Mouse (Mus musculus): ENCODE measurements at regions not wholly inside any gene's neighbourhood (a gene's known extent, or its start where the extent isn't known, plus 50 kb on each side); places are given as distances from the start of the nearest gene placed in this dataset.

DNA sequence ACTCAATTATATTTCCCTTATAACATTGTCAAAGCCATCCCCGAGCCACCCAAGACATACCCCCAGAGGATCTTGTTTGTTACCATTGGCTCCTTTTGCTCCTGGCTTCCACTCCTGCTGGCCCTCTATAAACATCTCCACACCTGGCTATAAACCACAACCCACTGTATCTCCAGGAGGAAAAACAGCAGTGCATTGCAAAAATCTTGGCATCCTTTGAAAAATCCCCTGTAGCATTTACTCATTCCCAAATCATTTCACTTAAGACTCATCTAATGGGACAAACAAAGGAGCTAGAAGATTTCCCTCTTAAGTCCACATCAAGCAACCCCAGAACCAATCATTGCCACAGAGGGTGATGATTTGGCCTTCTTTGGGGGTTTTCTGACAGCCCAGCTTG is 142.6 kb downstream of the Sox9 start:
- TF ChIP-seq POLR2A (IDR thresholded peaks at IDR 0.05; ENCODE audit: low read depth, low read length) (no peak), CTCF (conservative IDR thresholded peaks at IDR 0.05; ENCODE audit: insufficient read depth, insufficient read length, low read depth, low read length) (no peak)
- no peak for DNase-seq
- Histone ChIP-seq H3K4me3 (ENCODE audit: insufficient read depth, low read depth, low read length) (no peak overlapping the region), H3K4me1 (ENCODE audit: control insufficient read depth, insufficient read depth, low read length) (no peaks in the 10 kb centered on the region), H3K27me3 (replicated peaks; ENCODE audit: control insufficient read depth, insufficient read depth, low read length) (no peaks in the 10 kb centered on the region), H3K36me3 (ENCODE audit: control insufficient read depth, insufficient read depth, low read length) (no peaks in the 10 kb centered on the region), H3K27ac (ENCODE audit: insufficient read depth, low read depth, low read length) (no peak overlapping the region)
- 93% methylated on average over 1 of the region's 1 CpGs for WGBS

DNA sequence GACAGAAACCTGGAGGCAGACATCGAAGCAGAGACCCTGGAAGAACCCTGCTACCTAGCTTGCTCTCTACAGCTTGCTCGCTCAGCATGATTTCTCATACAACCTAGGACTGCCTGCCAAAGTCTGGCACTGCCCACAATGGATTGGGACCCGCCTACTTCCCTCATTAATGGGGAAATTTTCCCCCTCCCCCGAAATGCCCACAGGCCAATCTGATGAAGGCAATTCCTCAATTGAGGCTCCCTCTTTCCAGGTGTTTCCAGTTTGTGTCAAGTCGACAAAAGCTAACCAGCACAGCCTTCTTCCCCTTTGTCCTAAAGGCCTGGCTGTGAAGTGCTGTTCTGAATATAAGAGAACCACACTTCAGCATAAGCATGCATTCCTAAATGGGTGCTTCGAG is 143.1 kb downstream of the Sox9 start:
- DNase-seq, result no peak

DNA sequence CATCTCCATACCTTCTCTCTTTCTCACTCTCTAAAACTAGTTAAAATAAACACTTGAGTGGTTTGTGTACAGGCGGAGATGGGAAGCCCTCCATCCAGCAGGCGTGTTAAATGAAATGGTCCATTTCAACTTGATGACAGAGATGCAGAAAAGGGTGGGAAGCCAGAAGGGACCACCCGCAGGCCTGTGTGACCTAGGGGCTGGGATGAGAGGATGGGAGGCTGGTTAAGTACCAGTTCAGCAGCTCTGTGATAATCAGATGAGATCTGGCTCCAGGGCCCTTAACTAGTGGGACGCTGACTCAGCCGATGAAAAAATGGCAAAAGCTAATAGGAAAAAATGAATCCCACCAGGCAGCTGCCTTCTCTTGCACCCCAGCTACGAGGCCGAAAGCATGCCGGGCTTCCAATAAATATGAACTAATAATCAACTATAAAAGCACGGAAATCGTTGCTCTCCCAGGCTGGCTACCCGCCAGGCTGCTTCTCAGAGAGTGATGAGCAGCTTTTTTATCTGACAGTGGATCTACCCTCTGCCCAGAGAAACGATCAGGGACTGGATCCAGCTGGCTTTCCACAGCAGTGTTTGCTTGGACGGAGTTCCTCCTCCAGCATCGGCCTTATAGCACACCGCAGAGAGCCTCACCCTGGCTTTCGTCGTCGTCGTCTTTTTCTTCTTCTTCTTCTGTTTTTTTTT is 144.5 kb downstream of the Sox9 start:
- TF ChIP-seq POLR2A (IDR thresholded peaks at IDR 0.05; ENCODE audit: low read depth, low read length) (no peak), CTCF (conservative IDR thresholded peaks at IDR 0.05; ENCODE audit: insufficient read depth, insufficient read length, low read depth, low read length) (no peak)
- Histone ChIP-seq H3K4me1 (ENCODE audit: control insufficient read depth, insufficient read depth, low read length) (no peaks in the 10 kb centered on the region), H3K4me3 (ENCODE audit: insufficient read depth, low read depth, low read length) (no peak overlapping the region), H3K27me3 (replicated peaks; ENCODE audit: control insufficient read depth, insufficient read depth, low read length) (no peaks in the 10 kb centered on the region), H3K27ac (ENCODE audit: insufficient read depth, low read depth, low read length) (no peak overlapping the region), H3K36me3 (ENCODE audit: control insufficient read depth, insufficient read depth, low read length) (no peaks in the 10 kb centered on the region)
- peak; percentile 24 for DNase-seq
- WGBS, result 67% methylated on average over 19 of the region's 19 CpGs

More for the DNA sequence above, 143.1 kb downstream of the Sox9 start:
- Histone ChIP-seq H3K36me3 (ENCODE audit: control insufficient read depth, insufficient read depth, low read length) (no peaks in the 10 kb centered on the region), H3K27ac (ENCODE audit: insufficient read depth, low read depth, low read length) (no peak overlapping the region), H3K4me1 (ENCODE audit: control insufficient read depth, insufficient read depth, low read length) (no peaks in the 10 kb centered on the region), H3K4me3 (ENCODE audit: insufficient read depth, low read depth, low read length) (no peak overlapping the region), H3K27me3 (replicated peaks; ENCODE audit: control insufficient read depth, insufficient read depth, low read length) (no peaks in the 10 kb centered on the region)
- no peak for TF ChIP-seq CTCF (conservative IDR thresholded peaks at IDR 0.05; ENCODE audit: insufficient read depth, insufficient read length, low read depth, low read length)
- no peak for TF ChIP-seq POLR2A (IDR thresholded peaks at IDR 0.05; ENCODE audit: low read depth, low read length)
- 70% methylated on average over 6 of the region's 6 CpGs for WGBS

DNA sequence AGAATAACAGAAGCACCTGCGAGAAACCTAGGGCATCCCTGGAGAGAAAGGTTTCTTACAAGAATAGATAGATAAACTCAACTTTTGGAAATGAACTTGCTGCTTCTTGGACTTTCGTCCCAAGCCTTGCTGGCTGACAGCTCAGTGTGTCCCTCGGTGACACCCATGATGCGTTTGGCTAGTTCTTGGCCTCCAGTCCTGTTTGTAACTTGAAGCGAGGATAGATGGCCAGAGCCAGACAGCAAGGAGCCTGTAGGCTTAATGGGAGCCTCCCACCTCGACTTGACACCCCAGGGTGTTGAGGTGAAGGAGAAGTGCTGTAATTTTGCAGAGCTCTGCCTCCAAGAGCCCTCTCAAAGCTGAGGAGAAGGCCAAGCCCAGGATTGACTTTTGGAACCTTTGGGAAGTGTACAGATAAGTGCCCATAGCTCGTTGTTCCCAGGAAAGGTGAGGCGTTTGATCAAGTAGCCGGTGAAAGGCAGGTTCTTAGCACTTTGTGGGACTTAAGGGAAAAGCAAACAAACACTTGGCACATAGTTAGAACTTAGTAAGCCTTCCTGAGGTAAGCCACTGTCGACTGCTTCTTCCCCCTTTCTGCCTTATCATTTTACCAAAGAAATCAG is 148.3 kb downstream of the Sox9 start:
- no peak for DNase-seq
- whole genome bisulfite sequencing, result 59% methylated on average over 10 of the region's 10 CpGs
- H3K4me3 ChIP-seq (ENCODE audit: insufficient read depth, low read depth, low read length), result no peak overlapping the region
- no peaks in the 10 kb centered on the region for H3K27me3 ChIP-seq (replicated peaks; ENCODE audit: control insufficient read depth, insufficient read depth, low read length)
- H3K27ac ChIP-seq (ENCODE audit: insufficient read depth, low read depth, low read length), result no peak overlapping the region
- H3K36me3 ChIP-seq (ENCODE audit: control insufficient read depth, insufficient read depth, low read length), result no peaks in the 10 kb centered on the region
- TF ChIP-seq POLR2A (IDR thresholded peaks at IDR 0.05; ENCODE audit: low read depth, low read length), result no peak
- TF ChIP-seq CTCF (conservative IDR thresholded peaks at IDR 0.05; ENCODE audit: insufficient read depth, insufficient read length, low read depth, low read length), result no peak
- H3K4me1 ChIP-seq (ENCODE audit: control insufficient read depth, insufficient read depth, low read length), result no peaks in the 10 kb centered on the region

DNA sequence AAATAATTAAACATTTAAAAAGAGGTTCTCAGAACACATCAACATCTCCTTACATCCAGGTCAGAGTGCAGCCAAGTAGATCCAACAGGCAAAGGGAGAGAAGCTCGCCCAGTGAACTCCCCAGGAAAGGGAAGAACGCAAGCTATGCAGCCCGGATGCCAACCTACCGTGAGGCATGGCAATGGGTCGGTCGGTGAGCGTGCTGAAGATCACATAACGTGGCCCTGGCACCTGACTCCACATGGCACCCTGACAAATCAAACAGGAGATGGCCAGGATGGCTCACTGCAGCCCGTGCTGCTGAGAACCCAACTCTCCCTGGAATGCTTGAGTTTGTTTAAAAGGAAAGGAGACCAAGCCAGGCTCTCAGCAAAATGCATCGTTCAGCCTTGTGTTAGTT is 156.0 kb downstream of the Sox9 start:
- 75% methylated on average over 10 of the region's 10 CpGs for WGBS
- TF ChIP-seq POLR2A (IDR thresholded peaks at IDR 0.05; ENCODE audit: low read depth, low read length) (no peak), CTCF (conservative IDR thresholded peaks at IDR 0.05; ENCODE audit: insufficient read depth, insufficient read length, low read depth, low read length) (no peak)
- Histone ChIP-seq H3K36me3 (ENCODE audit: control insufficient read depth, insufficient read depth, low read length) (no peaks in the 10 kb centered on the region), H3K27ac (ENCODE audit: insufficient read depth, low read depth, low read length) (no peak overlapping the region), H3K4me1 (ENCODE audit: control insufficient read depth, insufficient read depth, low read length) (no peaks in the 10 kb centered on the region), H3K4me3 (ENCODE audit: insufficient read depth, low read depth, low read length) (no peak overlapping the region), H3K27me3 (replicated peaks; ENCODE audit: control insufficient read depth, insufficient read depth, low read length) (no peaks in the 10 kb centered on the region)
- peak; percentile 2 for DNase-seq

DNA sequence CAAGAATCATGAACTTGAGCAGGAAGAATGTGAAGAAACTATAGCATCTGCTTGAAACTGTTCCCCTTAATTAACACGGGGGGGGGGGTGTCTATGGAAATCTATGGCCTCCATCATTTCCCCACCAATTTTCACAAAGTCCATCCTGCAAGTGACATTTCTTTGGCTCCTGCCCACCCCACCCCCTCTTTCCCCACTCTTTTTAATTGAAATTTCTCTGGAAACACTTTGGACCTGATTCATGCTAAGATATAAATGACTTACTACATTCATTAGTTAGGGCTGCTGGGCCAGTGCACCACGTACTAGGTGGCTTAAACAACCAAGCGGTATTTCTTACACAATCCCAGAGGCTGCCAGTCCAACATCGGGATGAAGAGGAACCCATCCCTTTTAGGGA is 169.4 kb downstream of the Sox9 start:
- 61% methylated on average over 4 of the region's 4 CpGs for WGBS
- no peaks in the 10 kb centered on the region for H3K4me1 ChIP-seq (ENCODE audit: control insufficient read depth, insufficient read depth, low read length)
- no peak overlapping the region for H3K4me3 ChIP-seq (ENCODE audit: insufficient read depth, low read depth, low read length)
- no peaks in the 10 kb centered on the region for H3K27me3 ChIP-seq (replicated peaks; ENCODE audit: control insufficient read depth, insufficient read depth, low read length)
- TF ChIP-seq CTCF (conservative IDR thresholded peaks at IDR 0.05; ENCODE audit: insufficient read depth, insufficient read length, low read depth, low read length), result no peak
- no peak for TF ChIP-seq POLR2A (IDR thresholded peaks at IDR 0.05; ENCODE audit: low read depth, low read length)
- DNase-seq, result no peak
- no peak overlapping the region for H3K27ac ChIP-seq (ENCODE audit: insufficient read depth, low read depth, low read length)
- no peaks in the 10 kb centered on the region for H3K36me3 ChIP-seq (ENCODE audit: control insufficient read depth, insufficient read depth, low read length)

DNA sequence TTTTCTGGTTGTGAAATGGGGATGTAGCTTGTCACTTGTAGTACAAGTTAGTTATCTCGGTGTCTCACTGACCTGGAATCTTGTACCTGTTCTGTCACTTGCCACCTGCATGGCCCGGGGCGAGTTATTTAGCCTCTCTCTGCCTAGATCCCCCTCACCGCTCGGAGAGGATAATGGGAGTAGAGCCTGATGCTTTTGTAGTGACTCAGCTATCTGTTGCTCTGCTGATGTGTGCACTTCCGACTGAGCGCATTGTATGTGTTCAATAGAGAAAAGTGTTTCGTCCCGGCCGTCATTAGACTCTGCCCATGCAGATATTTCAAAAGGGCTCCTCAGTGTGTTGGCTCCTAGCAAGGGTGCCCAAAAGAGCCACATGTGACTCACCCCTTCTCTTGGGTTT is 170.3 kb downstream of the Sox9 start:
- H3K4me1 ChIP-seq (ENCODE audit: control insufficient read depth, insufficient read depth, low read length), result no peaks in the 10 kb centered on the region
- H3K36me3 ChIP-seq (ENCODE audit: control insufficient read depth, insufficient read depth, low read length), result no peaks in the 10 kb centered on the region
- no peaks in the 10 kb centered on the region for H3K27me3 ChIP-seq (replicated peaks; ENCODE audit: control insufficient read depth, insufficient read depth, low read length)
- TF ChIP-seq CTCF (conservative IDR thresholded peaks at IDR 0.05; ENCODE audit: insufficient read depth, insufficient read length, low read depth, low read length) (no peak), POLR2A (IDR thresholded peaks at IDR 0.05; ENCODE audit: low read depth, low read length) (no peak)
- H3K27ac ChIP-seq (ENCODE audit: insufficient read depth, low read depth, low read length), result no peak overlapping the region
- H3K4me3 ChIP-seq (ENCODE audit: insufficient read depth, low read depth, low read length), result no peak overlapping the region
- DNase-seq, result no peak
- 89% methylated on average over 10 of the region's 10 CpGs for WGBS

Measured in kidney, adult 2 months (tissue).